Mouse (Mus musculus) megakaryocyte progenitor cell, adult 5-6 weeks (primary cell): Measurements from ENCODE around the gene Cxcl12. TPM values are rescaled to one million over a fixed set of nuclear protein-coding genes. Genes with fewer than 3 reads are reported as not detected.
A peak's percentile ranks its signal among the peaks of the same experiment; 100 is the strongest.

ENCODE experiments used
- ATAC-seq: replicated peaks from 2 replicates; pipeline ENCODE4 v1.8.0; 2016; ENCODE audit warnings: mild to moderate bottlenecking, moderate TSS enrichment, inconsistent platforms; ENCODE audit not compliant: poor library complexity
- total RNA-seq, 2 experiments: library from RNA; stranded (forward) in 1 of 2; stranded (reverse) in 1 of 2; fragments of 157-497, 149-512 nt in 1 of 2; fragments of 200-1000 nt in 1 of 2; gene quantifications; 2 replicates each; pipeline versions ENCODE4 v1.2.3 to v1.2.4; 2015 to 2017

Cxcl12 gene
- total RNA-seq, 2 experiments from 2014 or later = 0.29 to 0.44 TPM

GRCm38 (mm10) chr6:117173876-117174275 lies 5.5 kb downstream of the Cxcl12 start:
- peak; percentile 72 for ATAC-seq

- ATAC-seq = no peak
These were observed 6.9 kb downstream of the Cxcl12 start for GRCm38 (mm10) chr6:117175113-117175793.

GRCm38 (mm10) chr6:117176406-117176805 lies 8.1 kb downstream of the Cxcl12 start:
- ATAC-seq = peak; percentile 56; the same call in 1 of the 2 replicates

GRCm38 (mm10) chr6:117180303-117180702 lies 12.0 kb downstream of the Cxcl12 start:
- no peak for ATAC-seq

- no peak for ATAC-seq
These were observed 17.0 kb downstream of the Cxcl12 start for GRCm38 (mm10) chr6:117185381-117185780.

GRCm38 (mm10) chr6:117190453-117190852 lies 22.1 kb downstream of the Cxcl12 start:
- peak; percentile 64 for ATAC-seq

GRCm38 (mm10) chr6:117191741-117192140 lies 23.4 kb downstream of the Cxcl12 start:
- ATAC-seq = no peak

- no peak for ATAC-seq
These were observed 24.3 kb downstream of the Cxcl12 start for GRCm38 (mm10) chr6:117192678-117193077.

- no peak for ATAC-seq
These were observed 26.9 kb downstream of the Cxcl12 start for GRCm38 (mm10) chr6:117195270-117195669.

- ATAC-seq = no peak
These were observed 30.5 kb downstream of the Cxcl12 start for GRCm38 (mm10) chr6:117198871-117199270.

- peak; percentile 42; the same call in 1 of the 2 replicates for ATAC-seq
These were observed 31.4 kb downstream of the Cxcl12 start for GRCm38 (mm10) chr6:117199718-117200117.

- 0 out of 2 replicates have a peak, but pooled peaks have one; percentile 40 for ATAC-seq
These were observed 32.6 kb downstream of the Cxcl12 start for GRCm38 (mm10) chr6:117200916-117201315.

GRCm38 (mm10) chr6:117201396-117201795 lies 33.1 kb downstream of the Cxcl12 start:
- no peak for ATAC-seq

- no peak for ATAC-seq
These were observed 33.5 kb downstream of the Cxcl12 start for GRCm38 (mm10) chr6:117201859-117202258.

- ATAC-seq = no peak
These were observed 34.6 kb downstream of the Cxcl12 start for GRCm38 (mm10) chr6:117202856-117203400.

GRCm38 (mm10) chr6:117204112-117204511 lies 35.8 kb downstream of the Cxcl12 start:
- ATAC-seq = peak; percentile 76

GRCm38 (mm10) chr6:117206834-117207233 lies 38.5 kb downstream of the Cxcl12 start:
- no peak for ATAC-seq

- no peak for ATAC-seq
These were observed 39.0 kb downstream of the Cxcl12 start for GRCm38 (mm10) chr6:117207289-117207688.

- no peak for ATAC-seq
These were observed 41.8 kb downstream of the Cxcl12 start for GRCm38 (mm10) chr6:117210086-117210485.

- no peak for ATAC-seq
These were observed 42.2 kb downstream of the Cxcl12 start for GRCm38 (mm10) chr6:117210536-117210935.

- no peak for ATAC-seq
These were observed 46.2 kb downstream of the Cxcl12 start for GRCm38 (mm10) chr6:117214506-117214905.

- peak; percentile 92 for ATAC-seq
These were observed 50.3 kb downstream of the Cxcl12 start for GRCm38 (mm10) chr6:117218442-117219299.
